Mouse (Mus musculus): ENCODE measurements around the gene Idh1.
"Not testable (repeated sequence)": the region's sequence is repeated elsewhere in the genome, so short reads cannot be mapped to it uniquely, and the experiment has no call there.

Gene Idh1

DNA sequence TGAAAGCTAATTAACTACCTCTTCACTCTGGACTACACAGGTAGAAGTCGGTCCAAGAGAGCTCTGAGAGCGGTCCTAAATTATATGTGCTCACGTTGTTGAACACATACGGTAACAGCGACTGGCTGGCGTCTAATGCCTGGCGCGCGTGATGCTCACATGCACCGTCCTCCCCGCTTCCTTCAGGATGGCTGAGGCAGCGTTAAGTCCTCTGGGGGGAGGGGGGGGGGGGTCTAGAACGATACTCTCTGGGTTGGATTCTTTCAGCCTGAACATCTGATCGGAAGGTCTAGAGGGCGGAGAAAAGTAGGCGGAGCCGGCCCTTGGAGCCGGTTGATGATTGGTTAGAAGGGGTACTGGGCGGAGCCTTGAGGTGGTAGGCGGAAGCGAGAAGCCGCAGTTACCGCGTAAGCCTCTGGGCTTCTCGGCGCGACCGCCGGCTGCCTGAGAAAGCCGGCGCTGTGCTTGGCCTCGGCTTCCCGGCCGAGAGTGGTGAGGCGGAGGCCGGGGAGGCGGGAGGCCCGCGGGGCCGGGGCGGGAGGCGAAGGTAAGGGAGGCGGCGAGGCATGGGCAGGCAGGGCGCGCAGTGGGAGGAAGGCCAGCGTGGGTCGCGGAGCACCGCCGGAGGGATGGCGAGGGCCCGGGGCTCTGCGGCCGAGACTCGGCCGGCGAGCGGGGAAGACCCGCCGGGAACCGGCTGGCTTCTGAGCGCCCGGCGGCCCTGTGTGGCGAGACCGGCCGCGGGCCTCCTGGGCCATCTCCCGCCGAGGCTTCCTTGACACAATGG lies at the start of gene Idh1, which contains the start of gene Pikfyve:
Gene Idh1, minus strand, starts transcription at position 214 of the 787 bp plus-strand sequence.
Gene Pikfyve, plus strand, starts transcription at position 397 of the 787 bp plus-strand sequence.
- peak; percentile 95 to 99 for DNase-seq (ENCODE audit: low spot score in 2 of 2)

GRCm38 (mm10) chr1:65230566-65230965 lies 44.3 kb upstream of the Idh1 start:
- DNase-seq (ENCODE audit: low spot score in 2 of 2): no peak

DNA sequence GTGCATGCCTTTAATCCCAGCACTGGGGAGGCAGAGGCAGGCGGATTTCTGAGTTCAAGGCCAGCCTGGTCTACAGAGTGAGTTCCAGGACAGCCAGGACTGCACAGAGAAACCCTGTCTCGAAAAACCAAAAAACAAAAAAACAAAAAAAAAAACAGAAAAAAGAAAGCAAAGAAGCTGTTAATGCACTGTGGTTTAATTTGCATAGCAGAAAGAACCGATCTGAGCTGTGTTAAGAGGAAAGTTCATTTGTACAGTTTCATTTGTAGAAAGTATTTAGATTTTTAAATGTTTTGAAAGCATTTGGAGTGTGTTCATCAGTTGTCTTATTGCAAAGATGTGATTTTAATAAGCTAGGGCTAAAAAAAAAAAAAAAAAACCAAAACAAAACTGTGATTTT lies 43.5 kb upstream of the Idh1 start:
- DNase-seq (ENCODE audit: low spot score in 2 of 2): not testable (repeated sequence)

- no peak for DNase-seq (ENCODE audit: low spot score in 2 of 2)
These were observed 41.4 kb upstream of the Idh1 start for GRCm38 (mm10) chr1:65227681-65228080.

DNA sequence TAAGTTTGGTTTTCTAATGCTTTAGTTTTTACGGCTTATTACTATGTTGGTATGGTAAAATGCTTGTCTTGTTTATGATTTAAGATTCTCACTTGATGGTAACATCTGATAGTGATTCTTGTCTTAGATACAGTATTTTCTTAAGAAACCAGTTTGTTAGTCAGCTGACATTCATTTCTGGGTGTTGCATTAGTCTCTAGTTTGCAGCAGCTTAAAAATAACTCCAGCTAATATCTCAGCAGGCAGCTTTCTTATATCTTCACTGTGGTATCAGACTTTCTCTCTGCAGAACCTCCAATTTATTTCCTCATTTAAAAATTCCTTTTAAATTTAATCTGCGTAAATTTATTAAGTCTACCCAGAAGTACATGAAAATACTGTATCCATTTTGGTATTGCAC lies 37.4 kb upstream of the Idh1 start:
- DNase-seq (ENCODE audit: low spot score in 2 of 2): no peak

DNA sequence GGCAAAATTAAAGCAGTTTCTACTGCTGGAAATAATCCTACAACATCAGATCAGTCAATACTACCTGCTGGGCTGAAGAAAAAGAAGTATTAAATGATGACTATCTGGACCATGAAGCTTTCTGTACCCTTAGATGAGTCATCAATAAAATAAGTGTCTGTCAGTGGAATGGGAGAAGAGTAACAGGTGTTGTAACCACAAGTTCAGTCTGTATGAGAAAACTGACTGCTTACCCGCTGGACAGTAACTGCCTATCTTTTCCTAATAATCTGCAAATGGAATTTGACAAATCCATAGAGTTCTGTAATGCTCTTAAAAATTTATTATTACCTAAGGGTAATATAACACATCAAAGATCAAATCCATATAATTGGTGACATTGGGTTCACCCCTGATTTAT lies 31.7 kb upstream of the Idh1 start:
- no peak for DNase-seq (ENCODE audit: low spot score in 2 of 2)

- DNase-seq (ENCODE audit: low spot score in 2 of 2): no peak
These were observed 31.3 kb upstream of the Idh1 start for GRCm38 (mm10) chr1:65217567-65217966.

- DNase-seq (ENCODE audit: low spot score in 2 of 2): no peak
These were observed 26.9 kb upstream of the Idh1 start for GRCm38 (mm10) chr1:65213214-65213613.

DNA sequence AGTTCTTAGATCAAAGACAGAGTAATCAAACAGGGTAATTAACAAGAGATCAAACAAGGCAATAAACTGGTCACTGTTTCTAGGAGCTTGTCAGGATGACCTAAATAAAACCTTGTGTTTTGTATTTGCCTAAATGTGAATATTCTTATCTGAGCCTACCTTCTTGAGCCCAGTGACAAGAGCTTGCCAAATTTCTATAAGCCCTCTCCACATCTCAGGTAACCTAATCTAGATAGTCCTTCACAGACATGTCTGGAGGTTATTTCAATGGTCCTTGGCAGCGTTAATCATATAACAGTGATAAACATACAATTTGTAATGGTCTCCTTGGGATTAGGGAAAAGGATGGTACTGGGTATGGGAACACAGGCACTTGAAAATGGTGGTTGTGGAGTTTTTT lies 18.0 kb upstream of the Idh1 start:
- DNase-seq (ENCODE audit: low spot score in 2 of 2): no peak

GRCm38 (mm10) chr1:65198861-65199260 lies 12.6 kb upstream of the Idh1 start:
- no peak for DNase-seq (ENCODE audit: low spot score in 2 of 2)

DNA sequence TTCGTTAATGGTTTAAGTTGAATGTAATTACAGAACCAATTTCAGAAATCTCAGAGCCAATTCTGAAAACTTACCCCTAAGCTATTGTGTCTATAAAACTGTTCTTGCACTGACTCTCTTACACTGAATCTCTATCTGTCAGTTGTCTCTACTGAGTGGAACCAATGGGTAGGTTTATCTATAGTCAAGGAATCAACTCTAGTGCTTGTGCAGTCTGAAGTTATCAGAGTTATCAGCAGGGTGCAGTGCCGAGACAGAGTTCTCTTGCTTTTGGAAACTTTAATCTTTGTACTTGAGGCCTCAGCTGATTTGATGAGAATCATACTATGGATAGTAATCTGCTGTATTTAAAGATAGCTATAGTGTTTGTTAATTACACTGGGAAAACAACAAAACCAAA lies 12.1 kb upstream of the Idh1 start:
- no peak for DNase-seq (ENCODE audit: low spot score in 2 of 2)

GRCm38 (mm10) chr1:65193226-65193625 lies 6.9 kb upstream of the Idh1 start:
- DNase-seq (ENCODE audit: low spot score in 2 of 2): no peak

DNA sequence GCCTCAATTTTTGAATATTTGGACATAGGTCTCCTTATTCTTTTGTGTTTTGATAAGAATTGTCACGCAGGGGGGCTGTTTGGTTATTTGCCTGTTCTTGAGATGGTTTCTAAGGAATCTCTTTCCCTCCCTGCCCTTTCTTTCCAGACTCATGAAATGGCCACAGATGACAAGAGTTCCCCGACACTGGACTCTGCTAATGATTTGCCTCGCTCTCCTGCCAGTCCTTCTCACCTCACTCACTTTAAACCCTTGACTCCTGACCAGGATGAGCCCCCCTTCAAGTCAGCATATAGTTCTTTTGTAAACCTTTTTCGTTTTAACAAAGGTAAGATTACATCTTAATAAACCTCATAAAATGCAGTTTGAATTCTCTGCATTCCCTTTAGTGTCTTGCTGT lies 3.9 kb upstream of the Idh1 start:
- no peak for DNase-seq (ENCODE audit: low spot score in 2 of 2)

GRCm38 (mm10) chr1:65187074-65187430 lies 752 bp upstream of the Idh1 start:
- DNase-seq (ENCODE audit: low spot score in 2 of 2): no peak

DNA sequence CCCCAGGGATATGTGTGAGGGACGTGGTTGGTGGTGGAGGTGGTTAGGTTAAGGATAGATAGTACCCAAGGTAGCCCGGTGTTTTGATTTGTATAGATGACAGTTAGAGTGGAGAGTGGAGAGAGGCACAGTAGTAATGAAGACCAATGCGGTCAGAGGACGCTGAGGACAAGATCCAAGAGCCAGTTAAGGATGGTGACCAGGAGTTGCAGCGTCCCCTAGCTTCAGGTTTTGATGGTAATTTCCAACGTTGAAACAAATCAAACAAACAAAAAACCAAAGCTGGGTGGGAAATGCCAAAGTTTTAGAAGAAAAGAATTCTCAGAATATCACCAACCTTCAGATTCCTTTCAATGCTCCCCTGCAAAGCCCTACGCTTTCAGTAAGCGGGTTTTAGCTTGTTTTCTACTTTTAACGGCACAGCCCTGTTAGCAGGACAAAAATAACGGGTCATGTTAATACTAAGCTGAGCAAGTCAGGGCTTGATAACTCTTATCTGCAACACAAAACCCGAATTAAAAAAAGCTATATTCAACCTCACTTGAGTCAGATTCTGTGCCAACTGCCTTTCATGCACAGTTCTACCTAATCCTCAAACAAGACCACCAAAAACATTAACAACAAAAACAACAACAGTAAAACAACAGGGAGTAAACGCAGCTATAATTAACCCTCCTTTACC lies 635 bp downstream of the Idh1 start:
- DNase-seq (ENCODE audit: low spot score in 2 of 2): no peak

GRCm38 (mm10) chr1:65185011-65185410 lies 1.3 kb downstream of the Idh1 start:
- no peak for DNase-seq (ENCODE audit: low spot score in 2 of 2)

- DNase-seq (ENCODE audit: low spot score in 2 of 2): no peak
These were observed 2.3 kb downstream of the Idh1 start for GRCm38 (mm10) chr1:65183994-65184393.

DNA sequence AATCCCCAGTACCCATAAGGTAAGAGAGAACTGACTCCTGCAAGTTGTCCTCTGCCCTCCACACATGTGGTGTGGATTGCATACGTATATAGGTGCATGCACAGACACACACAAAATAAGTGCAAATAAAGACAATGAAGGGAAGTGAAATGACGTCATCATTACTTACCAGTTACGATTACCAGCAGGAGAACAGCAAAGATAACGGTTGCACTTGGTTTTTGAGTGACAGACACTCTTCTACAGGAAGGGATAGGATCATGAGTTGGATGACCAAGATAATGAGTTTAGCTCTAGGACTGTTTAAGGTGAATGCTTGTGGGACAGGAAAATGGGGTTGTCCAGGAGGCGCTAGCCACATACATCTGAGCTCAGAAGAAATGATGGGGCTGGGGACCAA lies 4.8 kb downstream of the Idh1 start:
- no peak for DNase-seq (ENCODE audit: low spot score in 2 of 2)

DNA sequence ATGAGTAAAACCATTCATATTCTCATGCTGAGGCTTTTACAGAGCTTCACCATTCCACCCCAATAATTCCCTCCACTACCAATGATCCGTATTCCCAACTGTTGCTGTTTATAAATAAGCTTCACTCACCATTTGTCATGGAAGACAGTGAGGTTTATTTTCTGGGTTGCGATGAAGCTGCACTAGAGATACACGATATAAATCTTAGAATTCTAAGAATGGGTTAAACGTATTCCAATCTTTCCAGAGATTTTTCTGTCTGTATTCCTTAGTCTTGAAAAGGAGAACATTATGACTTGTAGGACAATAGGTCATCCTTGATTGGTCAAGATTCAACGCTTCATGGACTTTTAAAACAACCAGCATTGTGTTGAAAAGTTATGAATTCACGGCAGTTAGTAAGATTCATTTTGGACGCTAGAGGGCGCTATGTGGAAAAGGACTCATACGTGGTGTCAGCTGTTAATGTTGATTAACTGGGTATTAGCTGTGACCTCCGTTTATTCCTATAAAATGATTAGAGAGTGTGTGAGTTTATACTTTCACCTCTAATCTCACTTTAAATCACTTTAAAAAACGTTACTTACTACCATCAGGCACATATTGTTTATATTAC lies 6.6 kb downstream of the Idh1 start:
- peak in 1 of 2 experiments; percentile 77 for DNase-seq (ENCODE audit: low spot score in 2 of 2)

GRCm38 (mm10) chr1:65178902-65179432 lies 7.3 kb downstream of the Idh1 start:
- DNase-seq (ENCODE audit: low spot score in 2 of 2): peak; percentile 90 to 97

DNA sequence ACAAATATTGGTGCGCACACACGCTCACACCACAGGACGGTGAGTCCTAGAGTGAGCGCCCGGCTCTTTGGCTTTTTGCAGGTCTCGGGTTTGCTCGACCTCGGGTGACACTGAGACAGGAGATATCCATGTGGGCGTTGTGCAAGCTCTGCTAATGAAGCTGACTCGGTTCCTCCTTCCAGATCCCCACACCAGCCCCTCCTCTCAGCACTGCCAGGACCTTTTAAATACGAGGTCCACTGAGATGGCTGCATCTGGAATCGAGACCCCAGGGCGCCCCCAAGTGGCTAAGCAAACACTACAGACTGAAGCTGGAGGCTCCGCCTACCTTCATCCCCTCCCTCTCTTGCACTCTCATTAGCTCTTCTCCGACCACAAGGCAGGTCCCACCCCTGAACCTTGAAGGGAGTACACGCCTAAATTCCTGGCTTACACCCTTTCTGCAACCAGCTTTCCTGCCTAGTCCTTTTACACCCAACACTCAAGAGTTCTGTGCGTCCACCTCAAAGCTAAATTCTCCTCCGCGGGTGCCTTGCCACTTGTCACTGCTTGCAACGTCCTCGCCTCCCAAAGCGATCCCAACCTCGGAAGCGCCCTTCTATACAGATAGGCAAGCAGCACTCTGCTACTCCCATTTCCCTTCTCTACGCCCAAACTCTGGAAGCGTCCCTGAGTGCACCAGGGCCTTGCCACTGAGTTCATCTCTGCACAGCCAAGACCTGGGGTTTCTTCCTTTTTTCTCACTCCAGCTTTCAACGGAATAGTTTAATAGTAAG lies 8.0 kb downstream of the Idh1 start:
- DNase-seq (ENCODE audit: low spot score in 2 of 2): peak; percentile 85 to 94

GRCm38 (mm10) chr1:65177452-65177851 lies 8.8 kb downstream of the Idh1 start:
- no peak for DNase-seq (ENCODE audit: low spot score in 2 of 2)
